Mouse (Mus musculus): ENCODE data around the gene Elf2. TPM values are rescaled to one million over a fixed set of nuclear protein-coding genes. Genes with fewer than 3 reads are reported as not detected.

The Elf2 gene
- total and polyA plus RNA-seq, 3 experiments = 39.1 to 70.8 (median 66.3) TPM

DNA sequence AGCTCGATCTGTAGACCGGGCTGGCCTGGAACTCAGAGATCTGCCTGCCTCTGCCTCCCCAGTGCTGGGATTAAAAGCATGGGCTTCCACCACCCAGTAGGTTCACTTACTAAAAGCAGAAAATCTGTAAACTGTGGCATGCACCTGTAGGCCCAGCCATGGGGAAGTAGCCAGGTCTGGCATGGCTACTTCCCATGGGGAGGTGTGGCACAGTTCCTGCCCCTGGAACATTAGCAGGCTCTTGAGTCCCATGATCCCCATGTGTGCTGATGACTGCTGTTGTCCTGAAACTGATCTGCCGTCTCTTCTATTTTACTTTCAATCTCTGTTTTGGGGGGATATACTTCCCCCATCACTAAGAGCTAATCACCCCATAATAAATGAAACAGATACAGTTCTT is 127.4 kb downstream of the Elf2 start:
- no peak for DNase-seq

GRCm38 (mm10) chr3:51210485-51210884 is 130.0 kb downstream of the Elf2 start:
- DNase-seq = no peak

GRCm38 (mm10) chr3:51209503-51210314 is 130.8 kb downstream of the Elf2 start:
- no peak for DNase-seq

- no peak for DNase-seq
Observed at GRCm38 (mm10) chr3:51208633-51209032, 131.8 kb downstream of the Elf2 start.

DNA sequence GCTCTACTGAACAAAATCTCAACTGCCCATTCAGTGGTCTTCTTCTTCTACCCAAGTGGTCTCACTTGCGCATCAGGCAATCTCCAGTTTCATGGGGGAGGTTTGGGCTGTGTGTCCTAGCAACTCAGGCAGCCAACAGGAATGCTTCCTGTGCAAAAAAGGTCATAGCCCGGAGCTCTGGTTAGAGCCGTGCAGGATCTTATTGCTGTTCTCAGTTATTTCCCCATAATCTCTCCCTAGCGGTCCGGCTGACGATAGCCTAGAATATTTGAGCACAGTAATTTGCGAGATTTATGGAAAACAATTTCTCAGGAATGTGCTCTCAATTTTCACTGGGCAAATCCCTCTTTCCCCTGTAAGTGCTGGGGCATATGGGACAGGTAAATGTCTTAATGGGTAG is 133.9 kb downstream of the Elf2 start:
- DNase-seq = no peak

DNA sequence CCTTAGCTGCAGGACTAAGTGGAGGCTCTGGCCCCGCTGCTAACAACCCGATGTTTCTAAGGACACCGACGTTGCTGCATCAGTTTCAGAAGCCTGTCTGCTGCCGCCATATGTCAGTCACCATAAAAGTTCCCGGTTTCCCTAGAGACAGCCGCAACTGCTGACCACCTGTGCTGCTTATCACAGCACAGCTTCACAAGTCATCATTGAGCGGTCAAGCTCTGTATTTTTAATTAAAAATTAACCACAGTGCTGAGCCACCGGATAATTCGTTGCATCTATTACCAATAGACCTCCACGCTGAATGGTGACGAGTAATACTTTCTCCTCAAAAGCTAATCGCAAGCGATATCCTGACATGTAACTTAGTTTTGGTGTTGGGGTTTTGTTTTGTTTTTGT is 135.6 kb downstream of the Elf2 start:
- DNase-seq = no peak

DNA sequence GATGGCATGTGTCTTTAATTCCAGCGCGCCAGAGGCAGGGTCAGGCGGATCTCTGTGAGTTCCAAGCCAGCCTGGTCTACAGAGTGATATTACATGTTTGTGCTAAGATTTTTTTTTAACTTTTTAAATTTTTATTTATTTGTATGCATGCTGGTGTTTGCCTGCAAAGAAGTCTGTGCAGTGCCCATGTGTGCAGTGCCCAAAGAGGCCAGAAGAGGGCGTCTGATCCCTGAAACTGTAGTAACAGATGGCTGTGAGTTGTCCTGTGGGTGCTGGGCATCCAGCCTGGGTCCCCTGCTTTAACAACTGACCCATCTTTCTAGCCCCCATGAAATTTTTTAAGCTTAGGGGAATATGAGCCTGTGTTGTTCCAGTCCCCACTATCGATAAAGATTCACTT is 136.0 kb downstream of the Elf2 start:
- no peak for DNase-seq

- DNase-seq = no peak
Observed at GRCm38 (mm10) chr3:51203906-51204305, 136.6 kb downstream of the Elf2 start.

Small RNA genes within 50 kb of the gene (microRNA-seq; reads per million reads assigned to microRNA genes)
- 0 reads per million in 2 experiments for gene Gm24282

Other genes with a start within 250 kb of the Elf2 start
- gene Noct, start 116.2 kb downstream of the Elf2 start, total RNA-seq (2021) = 10 to 100 TPM; 37.4 to 45.0 TPM
- gene Noct, start 116.2 kb downstream of the Elf2 start, polyA plus RNA-seq (2012; rRNA removed) = 19.5 and 28.5 TPM in 2 replicates
- 1,000 to 10,000 TPM in 1 of 2 experiments, 100 to 1,000 TPM in 1; 689 to 1,037 TPM for gene Mgarp, start 56.1 kb upstream of the Elf2 start, total RNA-seq (2021)
- 297 and 312 TPM in 2 replicates for gene Mgarp, start 56.1 kb upstream of the Elf2 start, polyA plus RNA-seq (2012; rRNA removed)
- gene Ndufc1, start 68.3 kb upstream of the Elf2 start, total RNA-seq (2021) = 100 to 1,000 TPM; 705 to 794 TPM
- 237 and 341 TPM in 2 replicates for gene Ndufc1, start 68.3 kb upstream of the Elf2 start, polyA plus RNA-seq (2012; rRNA removed)
- 10 to 100 TPM; 39.5 to 63.8 TPM for gene Naa15, start 74.5 kb upstream of the Elf2 start, total RNA-seq (2021)
- gene Naa15, start 74.5 kb upstream of the Elf2 start, polyA plus RNA-seq (2012; rRNA removed) = 0.46 and 0.59 TPM in 2 replicates
- gene Rab33b, start 143.3 kb upstream of the Elf2 start, total RNA-seq (2021) = 10 to 100 TPM; 12.3 to 13.5 TPM
- gene Rab33b, start 143.3 kb upstream of the Elf2 start, polyA plus RNA-seq (2012; rRNA removed) = 7.6 and 9.4 TPM in 2 replicates
- 10 to 100 TPM; 37.2 to 53.2 TPM for gene Setd7, start 220.2 kb upstream of the Elf2 start, total RNA-seq (2021)
- 14.2 and 17.6 TPM in 2 replicates for gene Setd7, start 220.2 kb upstream of the Elf2 start, polyA plus RNA-seq (2012; rRNA removed)

All from adrenal gland, adult 2 months (tissue).